Mouse (Mus musculus): ENCODE measurements around the gene Cdhr2.

DNA sequence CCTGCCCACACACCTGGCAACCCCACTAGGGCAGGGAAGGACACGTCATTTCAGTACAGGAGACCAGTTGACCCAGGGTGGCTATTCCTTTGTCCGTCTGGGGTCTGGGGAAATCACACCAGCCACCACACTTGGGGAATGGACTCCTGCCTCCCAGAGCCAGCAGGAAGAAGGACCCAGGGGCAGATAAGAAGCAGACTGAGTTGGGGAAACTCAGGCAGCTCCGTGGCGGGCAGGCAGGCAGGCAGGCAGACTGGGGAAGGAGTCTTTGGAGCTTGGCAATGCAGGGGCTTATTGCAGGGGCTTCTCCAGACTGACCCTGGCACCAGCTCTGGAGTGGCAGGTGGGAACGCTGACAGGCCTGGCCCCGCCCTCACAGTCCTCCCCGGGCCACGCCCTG is 20.0 kb upstream of the Cdhr2 start:
- no peak for TF ChIP-seq EP300 (IDR thresholded peaks at IDR 0.05; ENCODE audit: insufficient read depth, low read depth, low read length)
- no peak for TF ChIP-seq CTCF (IDR thresholded peaks at IDR 0.05)

Data from heart, adult 2 months (tissue).